Mouse (Mus musculus) kidney, adult 9 months (tissue): Measurements from ENCODE around the gene Stra6.

Experiments
- DNase-seq: peaks from one replicate; pipeline ENCODE4 v3.0.0; 2022

The Stra6 gene

GRCm38 (mm10) chr9:58179390-58179789 lies 115.8 kb downstream of the Stra6 start:
- no peak for DNase-seq

GRCm38 (mm10) chr9:58184456-58184855 lies 120.9 kb downstream of the Stra6 start:
- no peak for DNase-seq

GRCm38 (mm10) chr9:58194222-58194621 lies 130.6 kb downstream of the Stra6 start:
- no peak for DNase-seq

- DNase-seq = no peak
Measured at GRCm38 (mm10) chr9:58195671-58196070, 132.1 kb downstream of the Stra6 start.

GRCm38 (mm10) chr9:58196141-58196540 lies 132.6 kb downstream of the Stra6 start:
- DNase-seq = no peak

GRCm38 (mm10) chr9:58196610-58197567 lies 133.3 kb downstream of the Stra6 start:
- no peak for DNase-seq

- peak; percentile 55 for DNase-seq
Measured at GRCm38 (mm10) chr9:58197781-58198701, 134.5 kb downstream of the Stra6 start.

- no peak for DNase-seq
Measured at GRCm38 (mm10) chr9:58198801-58199371, 135.3 kb downstream of the Stra6 start.

- no peak for DNase-seq
Measured at GRCm38 (mm10) chr9:58199381-58200269, 136.0 kb downstream of the Stra6 start.

- no peak for DNase-seq
Measured at GRCm38 (mm10) chr9:58200270-58201090, 136.9 kb downstream of the Stra6 start.

GRCm38 (mm10) chr9:58201091-58201842 lies 137.7 kb downstream of the Stra6 start:
- no peak for DNase-seq

GRCm38 (mm10) chr9:58201861-58202549 lies 138.4 kb downstream of the Stra6 start:
- DNase-seq = no peak

GRCm38 (mm10) chr9:58202676-58203453 lies 139.3 kb downstream of the Stra6 start:
- no peak for DNase-seq
